Mouse (Mus musculus) intestine, embryonic 14.5 days (tissue): ENCODE results near the gene Mtch2. TPM values are rescaled to one million over a fixed set of nuclear protein-coding genes. Genes with fewer than 3 reads are reported as not detected.
"Not testable (repeated sequence)": the region's sequence is repeated elsewhere in the genome, so short reads cannot be mapped to it uniquely, and the experiment has no call there.

Experiments
- ATAC-seq: fragments of 200-750 bp; cut with Nextera tagmentation; replicated peaks from 2 replicates; pipeline ENCODE4 v1.8.0; 2017; ENCODE audit warnings: low read depth, moderate number of reproducible peaks, moderate TSS enrichment, moderate library complexity; ENCODE audit not compliant: low FRiP score, low TSS enrichment
- DNase-seq: peaks from one replicate; pipeline ENCODE4 v3.0.0-alpha.2; 2018; ENCODE audit warnings: low spot score
- H3K27ac ChIP-seq: fragments of 300-500 bp; sonication (generic); 2 replicates; pipeline ENCODE4 v1.5.1; 2014; ENCODE audit warnings: low read depth, mild to moderate bottlenecking, control low read depth
- H3K27me3 ChIP-seq: fragments of 300-500 bp; sonication (generic); replicated peaks from 2 replicates; pipeline ENCODE4 v1.6.1; 2014; ENCODE audit warnings: low read length, control low read depth; ENCODE audit not compliant: control insufficient read depth, insufficient read depth
- H3K36me3 ChIP-seq: fragments of 300-500 bp; sonication (generic); 2 replicates; pipeline ENCODE4 v1.6.1; 2014; ENCODE audit warnings: low read length, control low read depth; ENCODE audit not compliant: control insufficient read depth, insufficient read depth
- H3K4me1 ChIP-seq: fragments of 300-500 bp; sonication (generic); replicated peaks from 2 replicates; pipeline ENCODE4 v1.6.1; 2014; ENCODE audit warnings: low read length, control low read depth, mixed read lengths; ENCODE audit not compliant: control insufficient read depth, insufficient read depth
- H3K4me2 ChIP-seq: fragments of 300-500 bp; sonication (generic); 2 replicates; pipeline ENCODE4 v1.6.1; 2014; ENCODE audit warnings: low read length
- H3K4me3 ChIP-seq: fragments of 300-500 bp; sonication (generic); 2 replicates; pipeline ENCODE4 v1.5.1; 2014; ENCODE audit warnings: low read depth, low read length, control low read depth, mixed read lengths
- H3K9ac ChIP-seq: fragments of 300-500 bp; sonication (generic); 2 replicates; pipeline ENCODE4 v1.6.1; 2014; ENCODE audit warnings: mild to moderate bottlenecking, low read length
- H3K9me3 ChIP-seq: fragments of 300-500 bp; sonication (generic); 2 replicates; pipeline ENCODE4 v1.6.1; 2016; ENCODE audit warnings: low read length, control low read depth; ENCODE audit not compliant: control insufficient read depth
- WGBS: fragments of 180-500 bp; shearing (Covaris S2); extraction: QIAGEN DNeasy Blood & Tissue Kit; methylation state at CpG from one replicate; pipeline ENCODE4 v1.1.7; 2014; 5-methylcytosine and 5-hydroxymethylcytosine counted together
- polyA plus RNA-seq: library from polyadenylated mRNA; unstranded; fragments of >200 nt; fragmentation: Nextera tagmentation; extraction: Ambion mirVana; gene quantifications from 2 replicates; pipeline ENCODE4 v1.2.1, GENCODE M21; 2014

Gene Mtch2
- polyA plus RNA-seq, 1 experiment from 2014 or later, result 311 TPM

- Histone ChIP-seq H3K27ac (no peak overlapping the region), H3K9ac (no peak overlapping the region), H3K27me3 (peaks cover 38% of the 10 kb centered on the region), H3K9me3 (no peaks in the 10 kb centered on the region), H3K4me3 (peak overlapping the region; percentile 51; the same call in 1 of the 2 replicates), H3K36me3 (no peaks in the 10 kb centered on the region), H3K4me2 (peak overlapping the region; percentile 77), H3K4me1 (0 out of 2 replicates have a peak, but pooled peaks cover 3% of the 10 kb centered on the region)
- no peak for ATAC-seq
- DNase-seq, result no peak
- whole genome bisulfite sequencing, result 38% methylated on average over 6 of the region's 6 CpGs
These were observed 39.5 kb downstream of the Mtch2 start for GRCm38 (mm10) chr2:90886436-90886835.

GRCm38 (mm10) chr2:90887627-90888026, 40.7 kb downstream of the Mtch2 start:
- Histone ChIP-seq H3K9me3 (no peaks in the 10 kb centered on the region), H3K9ac (no peak overlapping the region), H3K4me1 (0 out of 2 replicates have a peak, but pooled peaks cover 3% of the 10 kb centered on the region), H3K36me3 (no peaks in the 10 kb centered on the region), H3K4me2 (no peak overlapping the region), H3K27me3 (peaks cover 38% of the 10 kb centered on the region), H3K4me3 (no peak overlapping the region), H3K27ac (no peak overlapping the region)
- WGBS, result 74% methylated on average over 5 of the region's 5 CpGs
- DNase-seq, result no peak
- ATAC-seq, result no peak

GRCm38 (mm10) chr2:90889550-90890548, 42.9 kb downstream of the Mtch2 start:
- Histone ChIP-seq H3K4me2 (peak overlapping the region; percentile 79), H3K4me1 (0 out of 2 replicates have a peak, but pooled peaks cover 3% of the 10 kb centered on the region), H3K27ac (no peak overlapping the region), H3K9ac (peak overlapping the region; percentile 52), H3K9me3 (no peaks in the 10 kb centered on the region), H3K27me3 (peaks cover 38% of the 10 kb centered on the region), H3K36me3 (peaks cover 16% of the 10 kb centered on the region), H3K4me3 (peak overlapping the region; percentile 55)
- DNase-seq, result peak; percentile 86
- ATAC-seq, result peak; percentile 75
- WGBS, result 5% methylated on average over 127 of the region's 133 CpGs

- WGBS, result 84% methylated on average over 6 of the region's 6 CpGs
- Histone ChIP-seq H3K4me2 (no peak overlapping the region), H3K9ac (no peak overlapping the region), H3K27ac (no peak overlapping the region), H3K9me3 (no peaks in the 10 kb centered on the region), H3K4me3 (no peak overlapping the region), H3K27me3 (peaks cover 8% of the 10 kb centered on the region; the same call in 1 of the 2 replicates), H3K36me3 (peaks cover 55% of the 10 kb centered on the region), H3K4me1 (0 out of 2 replicates have a peak, but pooled peaks cover 3% of the 10 kb centered on the region)
- ATAC-seq, result no peak
- DNase-seq, result no peak
These were observed 46.8 kb downstream of the Mtch2 start for GRCm38 (mm10) chr2:90893673-90894298.

- not testable (repeated sequence) for H3K27ac ChIP-seq, H3K4me1 ChIP-seq, H3K27me3 ChIP-seq, H3K4me2 ChIP-seq, ATAC-seq, DNase-seq, H3K9ac ChIP-seq, H3K4me3 ChIP-seq, H3K9me3 ChIP-seq
- H3K36me3 ChIP-seq, result peaks cover 60% of the 10 kb centered on the region
- WGBS, result 88% methylated on average over 3 of the region's 3 CpGs
These were observed 47.3 kb downstream of the Mtch2 start for GRCm38 (mm10) chr2:90894299-90894677.

- Histone ChIP-seq H3K4me3 (peak overlapping the region; percentile 79), H3K27me3 (no peaks in the 10 kb centered on the region), H3K4me1 (peaks cover 20% of the 10 kb centered on the region), H3K4me2 (peak overlapping the region; percentile 87), H3K9me3 (no peaks in the 10 kb centered on the region), H3K36me3 (peaks cover 52% of the 10 kb centered on the region), H3K27ac (no peak overlapping the region), H3K9ac (peak overlapping the region; percentile 92)
- 67% methylated on average over 2 of the region's 2 CpGs for WGBS
- DNase-seq (no peak), ATAC-seq (no peak)
These were observed 56.4 kb downstream of the Mtch2 start for GRCm38 (mm10) chr2:90903398-90903797.

GRCm38 (mm10) chr2:90904076-90904855, 57.3 kb downstream of the Mtch2 start, which contains the start of the genes Kbtbd4 and Ndufs3:
Kbtbd4 (plus strand) TSS chr2:90904740.
Ndufs3 (minus strand) TSS chr2:90904827.
- H3K9me3 ChIP-seq, result no peaks in the 10 kb centered on the region
- H3K4me1 ChIP-seq, result peaks cover 20% of the 10 kb centered on the region
- H3K27ac ChIP-seq, result peak within 1 kb of the TSS; percentile 82
- H3K27me3 ChIP-seq, result no peaks in the 10 kb centered on the region
- peak within 1 kb of the TSS; percentile 87 for H3K4me2 ChIP-seq
- DNase-seq (peak; percentile 97), ATAC-seq (peak; percentile 96)
- peak within 1 kb of the TSS; percentile 79 for H3K4me3 ChIP-seq
- H3K36me3 ChIP-seq, result peaks cover 52% of the 10 kb centered on the region
- peak within 1 kb of the TSS; percentile 92 for H3K9ac ChIP-seq
- WGBS, result under 1% methylated on average over 43 of the region's 43 CpGs

- DNase-seq (no peak), ATAC-seq (peak; percentile 67)
- Histone ChIP-seq H3K9ac (peak overlapping the region; percentile 92), H3K27ac (peak overlapping the region; percentile 82), H3K9me3 (no peaks in the 10 kb centered on the region), H3K4me1 (peaks cover 20% of the 10 kb centered on the region), H3K27me3 (no peaks in the 10 kb centered on the region), H3K4me3 (peak overlapping the region; percentile 79), H3K4me2 (peak overlapping the region; percentile 87), H3K36me3 (peaks cover 57% of the 10 kb centered on the region)
- WGBS, result under 1% methylated on average over 21 of the region's 21 CpGs
These were observed 57.9 kb downstream of the Mtch2 start for GRCm38 (mm10) chr2:90904856-90905224.
